Mouse (Mus musculus) heart, postnatal 0 days (tissue): ENCODE data around the gene Pold4. TPM values are rescaled to one million over a fixed set of nuclear protein-coding genes. Genes with fewer than 3 reads are reported as not detected.
A peak's percentile ranks its signal among the peaks of the same experiment; 100 is the strongest.

Source experiments
- ATAC-seq: fragments of 200-750 bp; cut with Nextera tagmentation; 2 replicates; pipeline ENCODE4 v1.8.0; 2017; ENCODE audit warnings: low read depth, moderate number of reproducible peaks, moderate library complexity; ENCODE audit not compliant: insufficient read depth
- DNase-seq: peaks from one replicate; pipeline ENCODE4 v3.0.0-alpha.2; 2016; ENCODE audit warnings: low spot score
- H3K27ac ChIP-seq: fragments of 300-500 bp; sonication (generic); 2 replicates; pipeline ENCODE4 v1.5.1; 2014; ENCODE audit warnings: low read depth, mild to moderate bottlenecking
- H3K27me3 ChIP-seq: fragments of 300-500 bp; sonication (generic); 2 replicates; pipeline ENCODE4 v1.6.1; 2014; ENCODE audit warnings: low read length, mixed read lengths; ENCODE audit not compliant: control insufficient read depth, insufficient read depth
- H3K36me3 ChIP-seq: fragments of 300-500 bp; sonication (generic); replicated peaks from 2 replicates; pipeline ENCODE4 v1.6.1; 2014; ENCODE audit warnings: low read length, mixed read lengths; ENCODE audit not compliant: control insufficient read depth, insufficient read depth
- H3K4me1 ChIP-seq: fragments of 300-500 bp; sonication (generic); 2 replicates; pipeline ENCODE4 v1.6.1; 2014; ENCODE audit warnings: antibody characterized with exemption; ENCODE audit not compliant: control insufficient read depth, insufficient read depth
- H3K4me2 ChIP-seq: fragments of 300-500 bp; sonication (generic); 2 replicates; pipeline ENCODE4 v1.6.1; 2014; ENCODE audit warnings: low read depth, mild to moderate bottlenecking, low read length, moderate library complexity
- H3K4me3 ChIP-seq: fragments of 300-500 bp; sonication (generic); 2 replicates; pipeline ENCODE4 v1.5.1; 2014; ENCODE audit warnings: low read depth, low read length
- H3K9ac ChIP-seq: fragments of 300-500 bp; sonication (generic); replicated peaks from 2 replicates; pipeline ENCODE4 v1.6.1; 2014; ENCODE audit warnings: low read depth, low read length, mixed read lengths
- H3K9me3 ChIP-seq: fragments of 300-500 bp; sonication (generic); replicated peaks from 2 replicates; pipeline ENCODE4 v1.6.1; 2016; ENCODE audit warnings: low read length; ENCODE audit not compliant: control insufficient read depth
- CTCF ChIP-seq: IDR thresholded peaks from 2 replicates; pipeline ENCODE4 v1.5.1; 2016; ENCODE audit warnings: antibody characterized with exemption, control low read depth, low read depth
- EP300 ChIP-seq: IDR thresholded peaks from 2 replicates; pipeline ENCODE4 v1.6.1; 2016; ENCODE audit warnings: antibody characterized with exemption, low read depth
- WGBS: fragments of 180-500 bp; shearing (Covaris S2); extraction: QIAGEN DNeasy Blood & Tissue Kit; methylation state at CpG from one replicate; pipeline ENCODE4 v1.1.7; 2014; 5-methylcytosine and 5-hydroxymethylcytosine counted together
- polyA plus RNA-seq: library from polyadenylated mRNA; unstranded; fragments of >200 nt; fragmentation: Nextera tagmentation; extraction: Ambion mirVana; gene quantifications from 2 replicates; pipeline ENCODE4 v1.2.1, GENCODE M21; 2015
- total RNA-seq: library from RNA; depleted of rRNA; stranded (reverse); fragments of >200 nt; gene quantifications from 2 replicates; pipeline ENCODE4 v1.2.3, GENCODE M21; 2014; ENCODE audit warnings: low replicate concordance

The Pold4 gene
- total and polyA plus RNA-seq, 2 experiments from 2014 or later = 23.0 to 30.8 TPM

DNA sequence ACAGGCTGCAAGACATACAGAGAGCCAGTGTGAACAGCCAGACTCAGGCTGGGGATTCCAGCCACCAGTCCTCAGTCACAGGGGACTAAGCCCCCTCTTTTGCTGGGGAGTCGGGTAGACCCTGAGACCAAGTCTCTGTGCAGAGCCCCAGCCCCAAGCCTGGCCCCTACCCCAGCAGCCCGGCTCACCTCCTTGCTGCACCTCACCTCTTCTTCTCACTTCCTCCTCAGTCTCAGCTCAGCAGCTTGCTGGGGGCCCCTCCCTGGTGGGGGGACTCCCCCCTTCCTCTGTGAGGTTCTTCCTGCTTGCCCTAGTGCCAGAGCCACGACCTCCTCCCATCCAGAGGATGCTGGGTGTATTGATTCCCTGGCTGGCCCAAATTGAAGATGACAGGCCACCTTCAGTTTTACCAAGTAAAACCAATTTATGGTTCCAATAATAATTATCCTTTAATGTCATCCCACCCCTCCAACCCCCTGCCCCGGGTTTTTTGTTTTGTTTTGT, 40.8 kb upstream of the Pold4 start, which contains the start of gene Tbc1d10c:
TSS of gene Tbc1d10c (minus strand) at position 454 of the 504 bp plus-strand sequence.
- Histone ChIP-seq H3K9ac (peak within 1 kb of the TSS; percentile 92), H3K4me3 (peak within 1 kb of the TSS; percentile 91), H3K36me3 (peaks cover 28% of the 10 kb centered on the region), H3K27me3 (no peaks in the 10 kb centered on the region), H3K27ac (peak within 1 kb of the TSS; percentile 93), H3K4me2 (peak within 1 kb of the TSS; percentile 86), H3K9me3 (no peaks in the 10 kb centered on the region), H3K4me1 (peaks cover 34% of the 10 kb centered on the region)
- TF ChIP-seq CTCF = no peak
- TF ChIP-seq EP300 = no peak
- 65% methylated on average over 4 of the region's 4 CpGs for WGBS
- DNase-seq (no peak), ATAC-seq (no peak)

DNA sequence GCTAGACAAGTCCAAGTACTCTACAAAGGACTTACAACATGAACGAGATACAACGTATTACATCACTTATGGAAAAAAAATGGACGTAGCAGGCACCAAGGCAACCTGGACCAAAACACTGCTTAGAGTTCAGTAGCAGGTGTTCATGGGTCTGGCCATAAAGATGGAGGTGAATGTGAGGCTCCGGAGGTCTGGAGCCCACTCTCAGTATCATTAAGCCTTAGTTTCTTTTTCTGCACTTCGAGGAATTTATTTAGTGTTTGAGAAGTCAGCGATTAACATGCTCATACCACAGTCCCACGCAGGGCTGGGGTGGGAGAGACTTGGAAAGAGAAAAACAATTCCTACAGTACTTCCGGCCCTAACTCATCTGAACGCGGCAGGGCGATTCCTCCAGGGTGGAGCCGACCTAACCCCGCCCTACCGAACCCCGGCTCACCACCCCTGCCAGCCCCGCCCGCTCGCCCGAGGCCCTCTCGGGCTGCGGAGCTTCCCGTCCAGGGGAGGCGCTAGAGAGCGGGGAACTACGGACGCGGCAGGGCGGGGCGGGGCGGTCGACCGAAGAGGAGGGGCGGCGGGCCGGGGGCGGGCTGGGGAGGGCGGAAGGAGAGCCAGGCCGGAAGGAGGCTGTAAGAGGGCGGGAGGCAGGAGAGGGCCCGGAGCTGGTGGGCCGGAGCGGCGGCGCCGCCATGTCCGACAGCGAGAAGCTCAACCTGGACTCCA, 40.0 kb upstream of the Pold4 start, which contains the start of gene Ppp1ca:
TSS of gene Ppp1ca (plus strand) at position 538 of the 723 bp plus-strand sequence.
- H3K4me3 ChIP-seq = peak within 1 kb of the TSS; percentile 91
- peaks cover 27% of the 10 kb centered on the region for H3K4me1 ChIP-seq
- H3K9ac ChIP-seq = peak within 1 kb of the TSS; percentile 92
- TF ChIP-seq EP300 (peak; percentile 44; the same call in 1 of the 2 replicates), CTCF (peak; percentile 88)
- DNase-seq (peak; percentile 93), ATAC-seq (peak; percentile 90)
- 4% methylated on average over 38 of the region's 47 CpGs for WGBS
- no peaks in the 10 kb centered on the region for H3K9me3 ChIP-seq
- peaks cover 36% of the 10 kb centered on the region for H3K36me3 ChIP-seq
- peak within 1 kb of the TSS; percentile 86 for H3K4me2 ChIP-seq
- no peaks in the 10 kb centered on the region for H3K27me3 ChIP-seq
- H3K27ac ChIP-seq = peak within 1 kb of the TSS; percentile 93

DNA sequence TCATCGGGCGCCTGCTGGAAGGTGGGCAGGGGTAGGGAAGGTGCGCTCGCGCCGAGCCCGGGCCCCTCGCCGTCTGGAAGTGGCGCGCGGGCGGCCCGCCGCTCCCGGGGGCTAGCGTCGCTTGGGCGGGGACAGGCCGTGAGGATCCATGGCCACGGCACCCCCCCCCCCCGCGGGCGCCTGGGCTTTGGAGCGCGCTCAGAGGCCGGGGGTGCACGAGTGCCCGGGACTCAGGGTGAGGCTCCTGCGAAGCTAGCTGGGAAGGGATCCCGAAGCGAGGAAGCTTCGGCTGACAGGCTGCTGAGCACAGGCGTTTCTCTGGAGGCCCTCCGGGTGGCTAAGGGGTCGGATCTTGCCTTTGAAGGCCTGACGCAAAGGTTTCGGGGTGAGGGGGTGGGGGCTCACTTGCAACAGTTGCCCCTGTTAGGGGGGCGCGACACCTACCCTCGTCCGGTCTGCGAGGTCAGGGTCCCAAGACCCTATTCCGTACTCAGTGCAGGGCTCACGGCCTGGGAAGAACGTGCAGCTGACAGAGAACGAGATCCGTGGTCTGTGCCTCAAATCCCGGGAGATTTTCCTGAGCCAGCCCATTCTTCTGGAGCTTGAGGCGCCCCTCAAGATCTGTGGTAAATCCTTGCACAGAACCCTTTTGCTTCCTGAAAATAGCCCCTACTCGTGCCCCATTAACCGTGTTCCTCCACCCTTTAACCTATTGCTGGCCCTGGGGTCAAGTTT, 39.3 kb upstream of the Pold4 start:
- Histone ChIP-seq H3K36me3 (peaks cover 44% of the 10 kb centered on the region), H3K9me3 (no peaks in the 10 kb centered on the region), H3K4me2 (peak overlapping the region; percentile 86), H3K27me3 (no peaks in the 10 kb centered on the region), H3K27ac (peak overlapping the region; percentile 93), H3K4me3 (peak overlapping the region; percentile 91), H3K4me1 (peaks cover 20% of the 10 kb centered on the region), H3K9ac (peak overlapping the region; percentile 92)
- DNase-seq (no peak), ATAC-seq (peak; percentile 45)
- TF ChIP-seq CTCF (no peak), EP300 (no peak)
- WGBS = under 1% methylated on average over 37 of the region's 52 CpGs

DNA sequence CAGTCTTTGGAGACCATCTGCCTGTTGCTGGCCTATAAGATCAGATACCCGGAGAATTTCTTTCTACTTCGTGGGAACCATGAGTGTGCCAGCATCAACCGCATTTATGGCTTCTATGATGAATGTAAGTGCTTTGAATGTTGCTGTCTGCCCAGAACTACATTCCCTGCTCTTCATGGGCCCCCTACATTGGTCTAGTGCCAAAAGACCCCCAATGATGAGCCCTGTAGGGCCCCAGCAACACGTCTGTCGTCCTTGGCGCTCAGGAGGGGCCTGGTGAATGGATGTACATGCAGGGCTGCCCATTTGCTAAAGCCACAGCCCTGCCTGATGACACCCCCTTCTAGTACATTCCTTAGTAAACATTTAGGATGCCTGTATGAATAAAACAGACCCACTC, 38.6 kb upstream of the Pold4 start:
- Histone ChIP-seq H3K4me3 (peak overlapping the region; percentile 91), H3K4me1 (peaks cover 15% of the 10 kb centered on the region)
- TF ChIP-seq EP300 (no peak), CTCF (no peak)

DNA sequence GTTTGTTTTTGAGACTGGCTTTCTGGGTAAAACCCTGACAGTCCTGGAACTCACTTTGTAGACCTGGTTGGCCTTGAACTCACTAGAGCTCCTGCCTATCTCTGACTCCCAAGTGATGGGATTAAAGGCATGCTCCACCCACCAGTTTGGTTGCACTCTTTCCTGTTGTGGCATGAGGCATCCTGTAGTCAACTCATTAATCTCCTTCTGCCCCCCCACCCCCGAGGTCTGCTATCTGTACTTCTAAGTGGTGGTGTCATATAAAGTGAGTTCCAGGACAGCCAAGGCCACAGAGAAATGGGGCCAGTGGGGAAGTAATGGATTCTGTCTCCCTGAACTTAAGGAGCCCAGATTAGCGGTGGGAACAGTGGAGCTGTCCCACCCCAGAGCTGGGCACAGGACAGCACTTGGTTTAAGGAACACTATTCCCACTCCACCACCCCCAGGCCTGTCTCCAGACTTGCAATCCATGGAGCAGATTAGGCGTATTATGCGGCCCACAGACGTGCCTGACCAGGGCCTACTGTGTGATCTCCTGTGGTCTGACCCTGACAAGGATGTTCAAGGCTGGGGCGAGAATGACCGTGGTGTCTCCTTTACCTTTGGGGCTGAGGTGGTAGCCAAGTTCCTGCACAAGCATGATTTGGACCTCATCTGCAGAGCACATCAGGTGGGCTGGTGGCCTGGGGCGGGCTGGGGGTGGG, 37.5 kb upstream of the Pold4 start:
- ATAC-seq = no peak

More for the DNA sequence above, 38.6 kb upstream of the Pold4 start:
- H3K9ac ChIP-seq = peak overlapping the region; percentile 92
- no peak for ATAC-seq
- H3K36me3 ChIP-seq = peaks cover 47% of the 10 kb centered on the region
- H3K4me2 ChIP-seq = peak overlapping the region; percentile 86
- no peaks in the 10 kb centered on the region for H3K9me3 ChIP-seq
- no peak for DNase-seq
- no peaks in the 10 kb centered on the region for H3K27me3 ChIP-seq
- peak overlapping the region; percentile 93 for H3K27ac ChIP-seq
- 49% methylated on average over 6 of the region's 6 CpGs for WGBS

More for the DNA sequence above, 37.5 kb upstream of the Pold4 start:
- Histone ChIP-seq H3K27ac (no peak overlapping the region), H3K36me3 (peaks cover 53% of the 10 kb centered on the region), H3K27me3 (no peaks in the 10 kb centered on the region), H3K9ac (no peak overlapping the region), H3K4me1 (peaks cover 15% of the 10 kb centered on the region), H3K4me2 (no peak overlapping the region), H3K9me3 (no peaks in the 10 kb centered on the region), H3K4me3 (no peak overlapping the region)
- DNase-seq = no peak
- WGBS = 74% methylated on average over 8 of the region's 8 CpGs
- TF ChIP-seq CTCF (no peak), EP300 (no peak)
